Mouse (Mus musculus) C2C12 (cell line): Measurements from ENCODE around the gene Otof. TPM values are rescaled to one million over a fixed set of nuclear protein-coding genes. Genes with fewer than 3 reads are reported as not detected.

ENCODE experiments used
- H3K27me3 ChIP-seq: one replicate; pipeline ENCODE4 v1.6.1; 2011; ENCODE audit not compliant: control insufficient read depth, insufficient read depth, insufficient read length
- H3K36me3 ChIP-seq: one replicate; pipeline ENCODE4 v1.6.1; 2011; ENCODE audit not compliant: control insufficient read depth, insufficient read depth
- H3K4me3 ChIP-seq: one replicate; pipeline ENCODE4 v1.5.1; 2011; ENCODE audit warnings: mild to moderate bottlenecking, control low read depth; ENCODE audit not compliant: poor library complexity, insufficient read depth, severe bottlenecking
- H3K79me2 ChIP-seq: one replicate; pipeline ENCODE4 v1.6.1; 2011; ENCODE audit not compliant: control insufficient read depth, insufficient read depth
- H3K79me3 ChIP-seq: one replicate; pipeline ENCODE4 v1.6.1; 2011; ENCODE audit warnings: low read depth, control low read depth
- H3ac ChIP-seq: one replicate; pipeline ENCODE3; 2011; ENCODE audit warnings: low read depth; ENCODE audit not compliant: control insufficient read depth, insufficient read length
- CEBPB ChIP-seq: IDR thresholded peaks from one replicate; pipeline ENCODE4 v1.6.1; 2011; ENCODE audit warnings: low read depth, mild to moderate bottlenecking, control low read depth, moderate library complexity
- CTCF ChIP-seq: IDR thresholded peaks from one replicate; pipeline ENCODE4 v1.5.1; 2011; ENCODE audit not compliant: control insufficient read depth, insufficient read depth, insufficient read length
- FOSL1 ChIP-seq: IDR thresholded peaks from one replicate; pipeline ENCODE4 v1.8.0; 2011; ENCODE audit warnings: mild to moderate bottlenecking, low read length; ENCODE audit not compliant: poor library complexity, insufficient read depth, severe bottlenecking
- MAX ChIP-seq: IDR thresholded peaks from one replicate; pipeline ENCODE4 v1.6.1; 2011; ENCODE audit warnings: mild to moderate bottlenecking, control low read depth
- MYOD1 ChIP-seq: IDR thresholded peaks from one replicate; pipeline ENCODE4 v1.6.1; 2011; ENCODE audit warnings: low read depth; ENCODE audit not compliant: control insufficient read depth, insufficient read length
- MYOG ChIP-seq: IDR thresholded peaks from one replicate; pipeline ENCODE4 v1.6.1; 2011; ENCODE audit not compliant: control insufficient read depth, insufficient read length; ENCODE audit errors: extremely low read depth
- USF1 ChIP-seq: IDR thresholded peaks from one replicate; pipeline ENCODE4 v1.6.1; 2011; ENCODE audit warnings: low read depth, mild to moderate bottlenecking, control low read depth, moderate library complexity
- polyA plus RNA-seq: library from polyadenylated mRNA; unstranded; fragments of >200 nt; fragmentation: generic; extraction: Trizol; gene quantifications from one replicate; pipeline ENCODE4 v1.2.1, GENCODE M21; 2012; ENCODE audit warnings: missing spikeins

The Otof gene
- polyA plus RNA-seq, 1 experiment = not detected

DNA sequence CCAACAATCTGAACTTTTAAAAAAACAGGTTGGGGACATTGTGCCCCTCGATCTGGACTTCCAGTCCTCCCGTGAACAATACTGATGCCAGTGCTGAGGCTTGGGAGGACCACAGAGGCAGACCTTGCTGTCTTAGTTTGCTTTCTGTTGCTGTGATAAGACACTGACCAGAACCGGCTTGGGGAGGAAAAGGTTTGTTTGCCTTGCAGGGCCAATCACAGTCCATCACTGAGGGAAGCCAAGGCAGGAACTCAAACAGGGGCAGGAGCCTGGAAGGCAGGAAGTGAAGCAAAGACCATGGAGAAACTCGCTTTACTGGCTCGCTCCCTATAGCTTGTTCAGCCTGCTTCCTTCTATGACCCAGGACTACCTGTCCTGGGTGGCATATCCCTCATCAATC, 10.4 kb upstream of the Otof start:
- TF ChIP-seq CTCF (no peak), FOSL1 (no peak), MYOG (no peak), CEBPB (no peak), USF1 (no peak), MAX (no peak), MYOD1 (no peak)
- no peaks in the 10 kb centered on the region for H3K79me3 ChIP-seq
- H3K79me2 ChIP-seq = no peaks in the 10 kb centered on the region
- H3K4me3 ChIP-seq = no peak overlapping the region
- peaks cover 70% of the 10 kb centered on the region for H3K27me3 ChIP-seq
- H3K36me3 ChIP-seq = no peaks in the 10 kb centered on the region
- no peak overlapping the region for H3ac ChIP-seq

DNA sequence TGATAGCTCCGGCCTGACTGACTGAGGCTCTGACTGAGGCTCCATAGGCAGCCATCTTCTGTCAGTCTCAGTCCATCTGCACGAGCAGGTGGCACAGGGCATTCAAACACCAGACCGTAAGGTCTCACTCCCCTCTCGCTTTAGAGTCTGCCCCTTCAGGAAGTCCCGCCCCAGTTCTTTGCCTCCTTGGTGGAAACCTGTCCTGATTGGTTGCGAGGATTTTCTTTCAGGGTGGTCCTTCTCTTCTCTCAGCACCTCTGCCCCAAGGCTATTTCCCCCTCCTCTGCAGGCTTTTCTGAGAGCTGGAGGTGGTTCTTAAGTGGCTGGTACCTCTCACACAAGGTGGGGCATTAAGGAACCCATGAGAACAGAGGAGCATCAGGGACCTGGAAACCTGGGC, 8.7 kb upstream of the Otof start:
- Histone ChIP-seq H3K27me3 (peaks cover 83% of the 10 kb centered on the region), H3K79me2 (no peaks in the 10 kb centered on the region), H3K4me3 (no peak overlapping the region), H3ac (no peak overlapping the region), H3K79me3 (no peaks in the 10 kb centered on the region), H3K36me3 (no peaks in the 10 kb centered on the region)
- TF ChIP-seq MYOG (no peak), FOSL1 (no peak), MYOD1 (no peak), MAX (no peak), CTCF (no peak), USF1 (no peak), CEBPB (no peak)

DNA sequence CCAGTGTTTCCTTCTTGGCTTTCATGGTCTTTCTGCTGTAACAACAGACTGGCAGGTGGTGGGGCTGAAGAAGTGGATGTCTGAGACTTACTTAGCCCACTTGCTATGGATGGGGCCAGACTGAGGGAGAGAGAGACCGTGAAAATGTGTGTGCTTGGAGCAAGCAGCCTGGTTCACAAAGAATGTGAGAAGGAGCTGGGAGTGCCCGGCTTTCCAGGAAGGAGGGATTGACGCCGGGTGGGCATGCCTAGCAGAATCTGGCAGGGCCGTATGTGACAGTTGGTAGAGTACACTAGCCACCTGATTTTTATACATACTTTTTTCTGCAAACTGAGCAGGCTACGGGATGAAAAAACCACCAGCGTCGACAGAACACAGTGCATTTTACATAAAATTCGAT, 4.6 kb upstream of the Otof start:
- TF ChIP-seq USF1 (no peak), FOSL1 (no peak), MYOD1 (no peak), MAX (no peak), CEBPB (no peak), CTCF (no peak), MYOG (no peak)
- no peaks in the 10 kb centered on the region for H3K36me3 ChIP-seq
- H3K79me2 ChIP-seq = no peaks in the 10 kb centered on the region
- H3K4me3 ChIP-seq = no peak overlapping the region
- no peaks in the 10 kb centered on the region for H3K79me3 ChIP-seq
- H3ac ChIP-seq = no peak overlapping the region
- peaks cover 86% of the 10 kb centered on the region for H3K27me3 ChIP-seq

DNA sequence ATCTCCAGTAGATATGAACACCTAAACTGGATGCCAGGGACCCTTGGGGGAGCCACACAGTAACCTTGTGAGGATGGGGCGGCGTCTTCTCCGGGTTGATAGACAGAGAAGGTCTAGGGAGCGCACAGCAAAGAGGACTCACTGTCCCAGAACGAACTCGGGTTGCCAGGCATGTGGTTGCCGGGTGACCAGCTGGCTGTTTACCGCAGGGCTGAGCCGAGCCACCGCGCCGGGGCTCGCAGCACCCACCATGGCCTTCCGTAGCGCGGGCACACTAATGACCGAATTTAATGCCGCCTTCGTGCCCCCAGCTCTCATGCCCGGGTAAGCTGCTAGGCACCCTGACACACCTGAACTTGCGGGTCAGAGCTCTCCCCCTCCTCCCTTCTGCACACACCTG, 4.1 kb upstream of the Otof start, which contains the start of gene 1700001C02Rik:
Gene 1700001C02Rik, plus strand, starts transcription at position 187 of the 400 bp plus-strand sequence.
- TF ChIP-seq CTCF (no peak), MAX (no peak), MYOG (no peak), FOSL1 (no peak), USF1 (no peak), MYOD1 (no peak), CEBPB (no peak)
- no peaks in the 10 kb centered on the region for H3K36me3 ChIP-seq
- peaks cover 86% of the 10 kb centered on the region for H3K27me3 ChIP-seq
- H3ac ChIP-seq = no peak within 1 kb of the TSS
- no peak within 1 kb of the TSS for H3K4me3 ChIP-seq
- H3K79me2 ChIP-seq = no peaks in the 10 kb centered on the region
- H3K79me3 ChIP-seq = no peaks in the 10 kb centered on the region

DNA sequence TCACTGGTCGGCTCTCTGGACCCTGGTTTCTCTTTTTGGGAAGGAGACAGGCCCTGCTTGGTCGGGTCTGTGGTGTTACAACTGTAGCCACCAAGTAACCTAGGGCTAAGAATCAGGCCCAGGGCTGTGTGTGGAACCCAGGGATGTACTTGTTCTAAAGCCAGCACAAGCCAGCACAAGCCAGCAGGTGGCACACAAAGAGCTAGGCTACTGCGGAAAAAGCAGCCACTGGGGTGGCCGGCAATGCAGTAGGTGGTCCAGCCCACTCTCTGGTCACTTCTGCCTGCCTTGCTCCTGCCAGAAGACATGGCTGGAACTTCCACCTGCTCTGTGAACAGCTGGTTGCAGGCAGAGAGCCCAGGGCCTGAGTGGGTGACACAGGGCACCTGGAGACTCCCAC, 1.6 kb downstream of the Otof start:
- Histone ChIP-seq H3K4me3 (no peak overlapping the region), H3ac (no peak overlapping the region), H3K27me3 (peaks cover 82% of the 10 kb centered on the region)

DNA sequence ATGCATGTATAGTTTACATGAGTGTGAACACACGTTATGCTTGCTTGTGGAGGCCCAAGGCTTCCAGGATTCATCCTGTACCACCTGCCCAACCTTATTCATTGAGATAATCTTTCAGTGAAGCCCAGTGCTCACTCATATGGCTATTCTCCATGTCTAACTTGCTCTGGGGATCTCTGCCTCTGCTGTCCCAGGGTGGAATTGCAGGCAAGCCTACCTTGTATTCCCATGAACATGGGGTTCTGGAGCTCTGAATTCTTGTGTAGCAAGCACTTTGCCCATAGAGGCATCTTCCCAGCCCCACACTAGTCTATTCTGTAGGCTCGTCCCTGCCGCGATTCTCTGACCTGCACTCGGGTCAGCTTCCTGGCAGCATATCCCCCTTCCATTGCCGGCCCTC, 5.7 kb downstream of the Otof start:
- H3K4me3 ChIP-seq = no peak overlapping the region
- H3K79me3 ChIP-seq = no peaks in the 10 kb centered on the region
- no peaks in the 10 kb centered on the region for H3K36me3 ChIP-seq
- H3K79me2 ChIP-seq = no peaks in the 10 kb centered on the region
- no peak overlapping the region for H3ac ChIP-seq
- H3K27me3 ChIP-seq = peaks cover 68% of the 10 kb centered on the region
- TF ChIP-seq USF1 (no peak), CTCF (no peak), FOSL1 (no peak), MAX (no peak)

More for the DNA sequence above, 1.6 kb downstream of the Otof start:
- Histone ChIP-seq H3K79me3 (no peaks in the 10 kb centered on the region), H3K36me3 (no peaks in the 10 kb centered on the region), H3K79me2 (no peaks in the 10 kb centered on the region)
- TF ChIP-seq MYOD1 (no peak), MAX (no peak), MYOG (no peak), CEBPB (no peak), CTCF (no peak), FOSL1 (no peak), USF1 (no peak)
